Mouse (Mus musculus) naive thymus-derived CD4-positive, alpha-beta T cell, adult 2 months (primary cell): ENCODE results near the gene Satb2.

ENCODE experiments used
- DNase-seq: peaks from one replicate; pipeline ENCODE4 v3.0.0-alpha.2; 2011; ENCODE audit warnings: low read depth

Gene Satb2

DNA sequence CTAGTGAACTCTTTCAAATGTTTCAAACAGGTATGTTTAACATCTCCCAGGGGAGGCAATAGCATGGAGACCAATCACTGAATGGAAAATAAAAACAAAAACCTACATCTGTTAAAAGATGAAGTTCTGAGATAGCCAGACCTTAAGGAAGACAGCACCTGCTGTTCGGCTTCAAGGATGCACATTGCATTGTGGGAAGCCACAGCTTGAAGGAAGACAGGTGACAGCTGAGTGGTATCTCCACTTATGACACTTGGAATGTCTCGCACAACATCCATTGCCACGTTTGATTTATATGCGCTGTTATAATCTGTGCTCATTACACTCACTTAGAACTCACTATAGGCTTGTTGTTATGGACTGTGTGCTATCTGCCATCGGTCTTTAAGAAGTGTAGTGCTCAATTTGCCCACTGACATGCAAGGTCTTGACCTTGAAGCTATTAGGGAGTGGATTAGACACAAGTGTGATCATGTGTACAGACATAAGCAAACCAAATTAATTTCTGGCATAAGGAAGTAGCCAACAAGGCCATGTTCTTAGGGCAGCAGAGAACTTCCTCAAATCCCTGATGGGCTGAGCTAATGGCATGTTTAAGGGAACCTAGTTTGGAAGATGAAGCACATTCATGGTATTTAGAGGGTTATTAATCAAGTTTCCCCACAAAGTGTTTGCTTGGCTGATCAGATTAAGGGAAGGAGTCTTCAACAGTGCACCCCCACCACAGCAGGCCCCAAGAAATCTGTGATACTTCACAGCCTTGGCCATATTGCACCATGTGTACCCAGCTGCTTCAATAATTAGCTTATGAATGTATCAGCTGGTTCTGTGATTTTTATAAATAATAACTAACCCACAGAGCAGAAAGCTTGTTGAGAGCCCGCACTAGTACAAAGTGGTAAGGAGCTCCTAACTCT, 144.2 kb downstream of the Satb2 start:
- no peak for DNase-seq

DNA sequence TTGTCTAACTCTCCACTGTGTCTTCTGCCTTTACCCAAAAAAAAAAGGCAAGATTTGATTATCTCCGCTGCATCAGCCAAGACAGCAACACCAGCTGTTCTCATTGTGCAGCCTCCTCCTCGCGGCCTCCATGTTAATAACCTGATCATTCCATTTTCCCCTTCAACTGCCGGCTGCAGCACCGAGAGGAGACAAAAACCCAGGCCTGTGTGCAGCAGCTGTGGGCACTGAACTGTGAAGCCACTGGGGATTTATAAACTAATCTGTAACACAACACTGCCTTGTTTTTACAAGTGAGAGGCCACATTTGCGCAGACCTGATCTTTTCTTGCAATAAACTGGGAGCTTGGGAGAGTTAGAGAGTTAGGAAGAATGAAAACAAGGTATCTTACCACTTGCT, 145.1 kb downstream of the Satb2 start:
- DNase-seq: no peak

DNA sequence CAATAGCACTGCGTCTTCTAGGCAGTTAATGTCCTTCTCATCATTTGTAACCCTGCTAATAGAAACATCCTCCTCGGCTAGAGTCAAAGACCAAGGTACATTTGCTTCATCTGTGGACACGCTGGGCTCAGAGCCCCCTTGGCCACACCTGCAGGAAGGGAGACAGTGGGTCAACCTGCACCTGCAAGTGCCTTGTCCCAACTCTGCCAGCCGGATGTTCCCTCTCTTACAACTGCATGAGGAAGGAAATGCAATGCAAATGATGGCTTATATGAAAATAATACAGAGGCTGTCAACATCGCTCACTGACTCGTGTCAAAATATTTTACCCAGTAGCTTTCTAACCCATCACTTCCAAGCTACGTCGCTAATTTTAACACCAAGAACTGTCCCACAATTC, 145.7 kb downstream of the Satb2 start:
- DNase-seq: no peak

DNA sequence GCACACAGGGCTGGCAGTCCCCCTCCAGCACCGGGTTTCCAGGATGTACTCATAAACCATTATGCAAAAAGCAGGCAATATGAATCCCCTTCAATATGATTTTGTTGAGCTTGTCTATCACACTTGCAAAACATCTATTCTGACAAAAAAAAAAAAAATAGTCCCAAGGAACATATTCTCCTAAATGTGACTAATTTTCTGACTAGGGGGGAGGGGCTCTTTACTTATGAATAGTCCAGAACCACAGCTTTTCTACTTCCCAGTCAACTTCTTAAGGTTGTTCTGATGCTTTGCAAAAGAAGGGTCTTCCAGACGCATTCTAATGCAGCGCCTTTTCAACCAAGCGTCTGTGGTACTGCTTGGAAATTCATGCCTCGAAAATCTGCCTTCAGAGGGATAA, 155.7 kb downstream of the Satb2 start:
- DNase-seq: no peak

DNA sequence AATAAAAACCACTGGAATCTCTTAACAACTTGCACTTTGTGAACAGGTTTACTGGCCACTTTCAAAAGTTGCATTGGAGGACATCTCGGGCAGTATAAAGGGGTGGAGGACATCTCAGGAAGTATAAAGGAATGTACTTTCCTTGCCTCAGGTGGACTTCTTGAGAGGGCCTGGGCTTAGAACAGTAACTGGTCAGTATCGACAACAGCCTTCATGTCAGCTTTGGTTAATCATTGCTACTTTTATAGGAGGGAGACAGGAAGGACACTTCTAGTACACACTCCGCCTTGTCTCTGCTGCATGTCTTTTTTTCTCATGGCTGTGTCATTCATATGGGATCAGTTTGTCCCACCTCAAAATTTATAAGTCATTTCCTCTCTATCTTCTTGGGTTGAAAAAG, 156.4 kb downstream of the Satb2 start:
- no peak for DNase-seq

DNA sequence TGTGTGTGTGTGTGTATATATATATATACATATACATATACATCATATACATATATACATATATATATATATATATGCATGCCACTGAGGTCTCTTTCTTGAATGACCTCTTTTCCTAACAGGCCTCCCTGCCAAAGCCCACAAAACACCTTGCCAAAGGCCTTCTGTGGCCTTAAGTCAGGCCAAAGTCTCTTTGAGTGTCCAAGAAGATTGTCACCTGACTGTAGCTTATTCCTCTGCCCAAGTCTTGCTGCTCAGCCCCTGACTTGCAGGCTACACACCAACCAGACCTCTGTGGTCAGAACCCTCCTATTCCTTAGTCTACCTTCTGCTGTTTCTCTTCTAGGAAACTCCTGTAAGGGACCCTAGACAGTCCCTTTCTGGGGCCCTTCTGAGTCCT, 164.9 kb downstream of the Satb2 start:
- no peak for DNase-seq

DNA sequence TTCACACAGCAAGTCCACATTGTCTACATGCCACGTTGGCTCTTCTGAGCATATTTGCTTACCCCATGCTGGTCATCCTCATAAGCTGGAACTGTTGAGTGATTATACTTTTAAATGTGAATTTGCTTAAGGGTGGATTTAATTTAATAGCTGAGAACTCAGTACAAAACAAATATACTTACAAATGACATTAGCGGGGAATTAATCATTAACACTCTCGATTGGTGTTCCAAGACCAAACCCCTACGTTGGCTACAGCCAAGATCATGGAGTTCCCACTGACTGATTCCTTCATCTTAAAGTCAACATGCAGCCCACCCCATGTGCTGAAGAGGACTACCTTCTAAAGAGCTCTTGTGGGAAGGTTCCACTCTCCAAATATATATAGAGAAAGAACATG, 165.5 kb downstream of the Satb2 start:
- no peak for DNase-seq

DNA sequence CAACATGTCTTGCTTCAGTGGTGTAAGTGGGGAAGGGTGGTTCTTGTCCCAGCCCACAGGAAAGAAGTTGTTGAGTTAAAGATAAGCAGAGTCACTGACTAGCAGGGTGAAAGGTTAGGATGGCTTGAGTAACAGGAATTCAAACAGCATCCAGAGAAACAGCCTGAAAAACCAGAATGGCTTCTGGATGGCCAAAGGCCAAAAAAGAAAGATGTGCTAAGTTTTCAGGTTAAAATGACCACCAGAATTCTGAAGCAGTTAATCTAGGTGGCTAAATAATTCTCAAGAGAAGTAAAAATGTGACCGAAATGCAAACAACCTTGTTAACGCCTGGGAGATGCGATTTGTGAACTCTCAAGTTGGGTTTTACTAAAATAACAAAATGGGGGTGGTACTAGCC, 167.0 kb downstream of the Satb2 start:
- DNase-seq: no peak

DNA sequence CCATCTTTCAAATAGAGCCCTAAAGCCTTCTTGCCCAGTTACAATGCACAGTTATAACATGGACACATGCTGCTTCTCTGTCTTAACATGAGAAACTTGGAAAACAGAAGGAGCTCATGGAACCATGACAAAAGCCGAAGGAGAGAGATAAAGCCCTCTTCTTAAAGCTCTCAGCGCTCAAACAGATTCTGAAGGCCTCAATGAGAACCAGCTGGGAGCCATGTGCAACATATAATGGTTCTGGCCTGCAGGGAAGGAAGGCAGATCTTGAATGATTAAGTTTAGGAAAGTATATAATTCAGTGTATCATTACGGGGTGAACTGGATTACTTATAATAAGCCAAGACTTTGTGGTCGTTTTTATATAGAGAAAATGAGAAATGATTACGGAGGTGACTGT, 172.4 kb downstream of the Satb2 start:
- no peak for DNase-seq

DNA sequence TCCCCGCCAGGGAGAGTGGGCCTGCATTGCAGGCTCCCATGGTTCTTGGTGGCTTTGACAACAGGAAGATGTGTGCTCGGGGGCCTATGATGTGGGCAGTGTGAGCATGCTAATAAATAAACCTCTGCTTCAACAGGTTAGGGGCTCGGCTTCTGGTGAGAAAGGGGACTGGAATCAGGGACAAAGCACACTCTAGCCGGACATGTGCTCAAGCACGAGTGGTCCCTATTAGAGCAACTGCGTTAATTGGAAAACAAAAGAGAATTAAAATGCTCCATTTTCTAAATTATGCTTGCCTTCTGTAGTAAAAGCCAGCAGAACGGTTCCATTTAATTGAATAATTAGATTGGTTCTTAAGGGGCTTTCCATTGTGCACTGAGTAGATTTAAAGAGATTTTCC, 177.8 kb downstream of the Satb2 start:
- DNase-seq: no peak

DNA sequence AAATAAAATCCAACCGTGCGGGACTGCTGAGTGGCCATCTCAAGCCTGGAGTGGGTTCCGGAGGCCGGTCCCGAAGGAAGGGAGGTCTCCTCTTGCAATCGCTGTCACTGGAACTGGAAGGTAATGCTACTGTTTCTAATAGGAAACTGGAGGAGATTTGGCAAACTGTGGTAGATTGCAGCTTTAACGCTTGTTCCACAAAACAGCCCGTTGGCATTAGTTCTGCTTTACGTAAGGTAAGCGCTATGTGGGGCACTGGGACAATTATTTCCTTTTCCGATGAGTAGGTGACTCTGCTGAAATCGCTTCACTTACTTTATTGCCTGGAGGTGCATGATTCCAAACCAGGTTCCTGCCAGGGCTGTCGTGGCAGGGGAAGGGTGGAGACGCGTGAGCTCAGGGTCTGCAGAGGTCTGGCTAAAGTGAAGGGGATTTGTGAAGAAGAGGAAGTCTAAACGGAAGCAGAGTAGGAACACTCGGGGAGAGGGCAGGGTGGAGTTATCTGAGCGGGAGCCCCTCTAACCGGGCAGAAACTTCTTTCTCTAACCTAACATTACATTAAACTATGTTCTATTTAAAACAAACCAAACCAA, 183.3 kb downstream of the Satb2 start:
- no peak for DNase-seq

DNA sequence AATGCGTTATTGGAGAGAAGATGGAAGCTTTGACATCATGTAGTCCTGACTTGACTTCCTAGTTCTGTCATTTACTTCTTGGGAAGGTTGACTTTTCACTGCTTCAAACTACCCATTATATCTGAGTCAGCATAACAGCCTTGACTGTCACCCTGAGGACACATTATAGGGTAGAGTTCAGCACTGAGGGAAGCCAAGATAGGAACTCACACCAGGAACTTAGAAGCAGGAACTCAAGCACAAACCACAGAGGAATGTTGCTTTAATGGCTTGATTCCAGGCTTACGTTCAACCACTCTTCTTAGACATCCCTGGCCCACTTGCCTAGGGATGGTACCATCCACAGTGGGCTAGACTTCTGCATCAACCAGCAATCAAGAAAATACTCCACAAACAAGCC, 188.8 kb downstream of the Satb2 start:
- no peak for DNase-seq

DNA sequence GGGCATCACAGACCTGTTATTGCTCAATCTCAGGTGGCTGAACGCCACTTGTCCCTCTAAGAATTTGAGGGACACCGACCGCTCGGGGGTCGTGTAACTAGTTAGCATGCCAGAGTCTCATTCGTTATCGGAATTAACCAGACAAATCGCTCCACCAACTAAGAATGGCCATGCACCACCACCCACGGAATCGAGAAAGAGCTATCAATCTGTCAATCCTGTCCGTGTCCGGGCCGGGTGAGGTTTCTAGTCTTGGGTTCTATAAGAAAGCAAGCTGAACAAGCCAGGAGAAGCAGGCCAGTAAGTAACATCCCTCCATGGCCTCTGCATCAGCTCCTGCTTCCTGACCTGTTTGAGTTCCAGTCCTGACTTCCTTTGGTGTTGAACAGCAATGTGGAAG, 196.3 kb downstream of the Satb2 start:
- peak; percentile 8 for DNase-seq

DNA sequence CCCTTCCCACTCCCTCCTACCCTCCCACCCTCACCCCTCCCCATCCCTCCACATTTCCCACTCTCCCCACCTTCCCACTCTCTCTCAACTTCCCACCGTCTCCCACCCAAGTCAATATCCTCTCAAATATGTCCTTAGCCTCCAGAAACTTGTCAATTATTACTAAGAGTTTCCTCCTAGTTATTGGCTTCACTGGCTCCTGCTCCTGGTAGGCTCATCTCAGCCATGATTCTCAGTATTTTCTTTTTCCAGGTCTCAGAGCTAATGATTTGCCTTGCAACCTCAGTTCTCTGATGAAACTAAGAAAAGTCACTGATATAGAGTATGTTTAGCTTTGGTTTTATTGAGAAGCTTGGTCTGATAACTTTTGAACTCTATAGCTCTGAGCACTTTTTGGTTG, 214.2 kb downstream of the Satb2 start:
- DNase-seq: no peak

DNA sequence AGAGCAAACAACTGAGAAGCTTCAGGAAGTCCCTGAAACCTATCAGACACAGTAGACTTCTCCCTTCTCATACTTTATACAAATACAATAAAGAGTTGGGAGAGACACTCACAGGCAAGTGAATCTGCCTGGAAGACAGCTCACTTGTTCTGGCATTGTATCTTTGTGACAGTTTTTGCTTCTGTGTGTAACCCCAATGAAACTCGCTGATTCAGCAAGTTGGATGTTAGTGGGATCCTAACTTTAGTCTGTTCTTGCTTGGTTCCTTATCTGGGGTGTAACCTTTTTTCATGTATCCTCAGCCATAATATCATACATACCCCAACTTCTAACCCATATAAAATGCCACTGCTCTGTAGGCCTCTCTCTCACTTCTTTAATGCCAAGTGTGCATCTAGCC, 216.9 kb downstream of the Satb2 start:
- no peak for DNase-seq

DNA sequence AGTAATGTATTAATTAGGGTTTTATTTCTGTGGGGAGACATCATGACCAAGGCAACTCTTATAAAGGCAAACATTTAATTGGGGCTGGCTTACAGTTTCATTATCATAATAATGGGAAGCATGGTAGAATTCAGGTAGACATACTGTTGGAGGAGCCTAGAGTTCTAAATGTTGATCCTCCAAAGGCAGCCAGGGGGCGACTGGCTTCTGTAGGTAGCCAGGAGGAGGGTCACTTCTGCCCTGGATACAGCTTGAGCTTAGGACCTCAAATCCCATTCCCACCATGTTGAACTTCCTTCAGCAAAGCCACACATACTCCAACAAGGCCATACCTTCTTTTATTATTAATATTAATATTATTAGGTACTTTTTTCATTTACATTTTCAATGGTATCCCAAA, 225.2 kb downstream of the Satb2 start:
- no peak for DNase-seq

DNA sequence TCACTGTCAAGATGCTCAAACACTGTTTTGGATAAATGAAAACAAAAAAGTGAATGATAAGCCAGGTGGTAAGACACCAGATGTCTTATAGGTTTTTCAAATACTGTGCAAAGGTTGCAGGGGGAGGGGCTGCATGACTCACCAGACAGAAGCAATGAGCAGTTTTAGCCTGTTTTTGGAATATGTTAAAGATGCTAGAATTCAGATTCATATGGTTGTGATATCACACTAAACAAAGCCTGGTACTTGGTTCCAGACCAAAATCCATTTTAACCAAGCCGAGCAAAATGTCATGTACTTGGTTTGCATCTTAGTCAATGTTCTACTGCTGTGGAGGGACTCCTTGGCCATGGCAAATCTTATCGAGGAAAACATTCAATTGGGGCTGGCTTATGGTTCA, 227.8 kb downstream of the Satb2 start:
- no peak for DNase-seq

DNA sequence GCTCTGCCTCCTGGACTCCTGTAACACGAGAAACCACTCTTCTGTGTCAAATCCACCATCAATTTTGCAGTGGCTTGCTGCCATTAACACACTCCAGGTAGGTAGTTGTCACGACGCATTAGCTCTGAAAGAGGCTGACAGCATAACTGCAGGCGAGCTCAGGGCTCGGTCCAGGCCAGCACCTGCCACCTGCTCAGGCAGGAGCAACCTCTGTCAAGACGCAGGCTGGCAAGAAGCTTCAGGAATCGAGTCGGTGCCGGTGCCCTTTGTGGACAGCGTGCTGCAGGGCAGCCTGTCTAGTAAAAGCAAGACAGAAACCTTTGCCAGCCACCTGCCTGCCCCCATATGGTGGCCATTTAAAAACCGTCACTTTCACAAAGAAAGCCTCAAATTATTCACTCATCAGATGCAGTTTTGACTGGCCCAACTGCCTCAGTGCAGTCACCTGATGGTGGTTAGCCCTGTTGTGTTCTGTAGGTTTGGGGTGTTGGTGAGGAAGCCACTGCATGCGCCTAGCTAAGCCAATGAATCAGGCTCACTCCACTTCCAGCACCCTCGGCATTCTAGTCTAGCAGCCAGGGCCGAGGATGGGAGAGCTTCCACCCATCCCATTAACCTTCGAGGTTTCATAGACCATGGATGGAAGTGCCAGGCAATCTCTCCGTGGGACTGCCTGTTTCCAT, 228.7 kb downstream of the Satb2 start:
- DNase-seq: no peak

DNA sequence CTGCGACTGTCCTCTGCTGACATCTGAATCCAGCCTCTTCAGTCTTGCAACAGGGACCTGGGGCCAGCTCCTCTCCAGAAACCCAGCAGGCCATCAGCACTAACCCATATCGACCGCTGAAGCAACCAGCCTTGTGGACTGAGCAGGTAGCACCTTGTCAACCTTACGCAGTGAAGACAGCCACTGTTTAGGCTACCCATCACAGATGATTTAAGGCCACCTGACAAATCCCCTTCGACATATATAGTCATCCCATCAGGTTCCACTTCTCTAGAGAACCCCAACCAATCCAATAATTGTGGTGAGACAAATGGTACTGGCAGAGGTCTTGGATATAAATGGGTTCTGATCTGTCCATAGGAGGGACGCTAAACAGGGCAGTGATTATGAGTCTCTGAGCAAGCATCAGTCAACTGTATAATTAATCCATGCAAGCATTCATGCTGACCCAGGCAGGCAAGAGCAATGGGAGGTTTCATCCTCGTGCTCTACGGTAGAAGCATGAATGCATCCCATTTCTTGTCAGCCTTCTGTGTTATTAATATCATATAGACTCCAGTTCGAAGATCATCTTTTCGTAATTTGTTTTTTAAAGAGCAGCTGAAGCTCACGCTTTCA, 229.5 kb downstream of the Satb2 start:
- DNase-seq: no peak
